Mouse (Mus musculus) lung, adult 2 months (tissue): Measurements from ENCODE around the gene 2410137M14Rik.
"Not testable (repeated sequence)": the region's sequence is repeated elsewhere in the genome, so short reads cannot be mapped to it uniquely, and the experiment has no call there.

Source experiments
- CTCF ChIP-seq: fragments of 200-500 bp; IDR thresholded peaks from 2 replicates; pipeline ENCODE4 v1.5.1; 2011; ENCODE audit warnings: mild to moderate bottlenecking, low read length, control low read depth; ENCODE audit not compliant: insufficient read depth
- POLR2A ChIP-seq: fragments of 200-500 bp; IDR thresholded peaks from 2 replicates; pipeline ENCODE4 v1.6.1; 2011; ENCODE audit warnings: low read depth, mild to moderate bottlenecking, control low read depth, low read length, borderline replicate concordance; ENCODE audit errors: extremely low read depth

DNA sequence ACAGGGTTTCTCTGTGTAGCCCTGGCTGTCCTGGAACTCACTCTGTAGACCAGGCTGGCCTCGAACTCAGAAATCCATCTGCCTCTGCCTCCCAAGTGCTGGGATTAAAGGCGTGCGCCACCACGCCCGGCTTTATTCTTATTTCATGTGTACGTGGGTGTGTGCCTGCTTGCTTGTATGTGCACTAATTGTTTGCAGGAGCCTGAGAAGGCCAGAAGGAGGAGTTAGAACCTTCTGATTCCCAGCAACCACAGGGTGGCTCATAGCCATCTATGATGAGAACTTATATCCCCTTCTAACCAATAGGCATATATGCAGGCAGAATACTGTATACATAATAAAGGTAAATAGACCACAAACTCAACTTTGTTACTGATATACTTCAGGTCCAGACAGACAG is 9.6 kb upstream of the 2410137M14Rik start:
- not testable (repeated sequence) for TF ChIP-seq CTCF, POLR2A
